Mouse (Mus musculus) frontal cortex, adult 2 months (tissue): ENCODE measurements around the gene Ubxn11. TPM values are rescaled to one million over a fixed set of nuclear protein-coding genes. Genes with fewer than 3 reads are reported as not detected.

Source experiments
- DNase-seq, 2 experiments: peaks; one replicate each; pipeline ENCODE4 v3.0.0; 2022; ENCODE audit warnings: low spot score in 1 of 2; ENCODE audit errors: extremely low spot score in 1 of 2
- polyA plus RNA-seq: library from polyadenylated mRNA; depleted of rRNA; stranded (reverse); fragments of >200 nt; gene quantifications from 2 replicates; pipeline ENCODE4 v1.2.3, GENCODE M21; 2012

Gene Ubxn11
- polyA plus RNA-seq, 1 experiment = 42.6 TPM

- DNase-seq = no peak
Observed at GRCm38 (mm10) chr4:134116501-134116900, 14.1 kb downstream of the Ubxn11 start.

DNA sequence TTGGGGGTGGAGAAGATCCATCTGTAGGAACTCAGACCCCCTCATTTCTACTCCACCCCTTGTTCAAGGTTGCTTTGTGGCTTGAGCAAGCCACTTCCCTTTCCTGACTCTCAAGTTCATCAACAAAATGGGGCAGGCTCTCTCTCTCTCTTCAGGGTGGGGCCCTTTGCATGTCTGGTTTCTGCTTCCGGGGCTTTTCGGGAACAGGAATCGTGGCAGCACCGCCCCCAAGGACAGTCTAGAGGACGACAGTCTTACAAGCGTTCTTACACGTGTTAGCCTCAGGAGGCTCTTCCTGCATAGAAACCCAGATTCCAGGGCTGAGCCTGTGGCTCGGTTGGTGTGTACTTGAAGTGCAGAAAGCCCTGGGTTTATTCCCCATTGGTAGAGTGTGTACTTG is 14.6 kb downstream of the Ubxn11 start:
- no peak for DNase-seq

- no peak for DNase-seq
Observed at GRCm38 (mm10) chr4:134118126-134118800, 15.9 kb downstream of the Ubxn11 start.

DNA sequence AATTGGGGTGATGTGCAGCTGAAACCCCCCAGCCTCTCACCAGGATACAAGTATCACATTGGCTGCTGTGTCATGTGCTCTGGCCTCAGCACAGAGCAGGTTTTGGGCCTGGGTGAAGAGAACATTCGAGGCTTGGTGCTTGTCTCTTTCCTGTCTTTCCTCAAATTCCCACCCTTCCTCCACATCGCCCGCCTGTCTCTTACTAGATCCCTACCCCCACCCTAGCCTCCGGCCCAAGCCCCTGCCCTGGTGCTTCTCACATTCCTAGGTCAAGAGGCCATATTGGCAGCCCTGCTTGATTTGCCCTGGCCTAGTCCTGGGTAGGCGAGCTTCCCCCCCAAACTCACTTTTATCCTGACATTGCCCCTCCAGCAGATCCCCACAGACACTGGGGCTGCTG is 16.7 kb downstream of the Ubxn11 start:
- DNase-seq = no peak

DNA sequence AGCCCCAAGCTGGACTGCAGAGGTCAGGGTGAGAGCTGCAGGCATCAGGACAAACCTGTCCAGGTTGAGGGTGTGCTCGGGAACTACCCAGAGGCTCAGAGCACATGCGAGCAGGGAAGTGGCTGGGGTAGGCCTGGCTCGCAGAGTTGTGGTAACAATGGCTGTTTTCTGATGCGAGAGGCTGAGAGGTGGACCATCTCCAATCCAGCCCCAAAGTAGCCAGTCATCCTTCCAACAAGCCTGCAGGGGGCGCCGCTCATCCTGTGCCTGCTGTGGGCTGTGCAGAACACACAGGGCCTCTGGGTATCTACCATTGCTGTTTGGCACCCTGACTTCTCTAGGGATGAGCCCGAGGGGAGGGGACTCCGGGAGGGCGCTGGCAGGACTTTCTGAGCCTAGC is 17.3 kb downstream of the Ubxn11 start:
- DNase-seq = no peak

GRCm38 (mm10) chr4:134120192-134120805 is 17.9 kb downstream of the Ubxn11 start:
- no peak for DNase-seq

DNA sequence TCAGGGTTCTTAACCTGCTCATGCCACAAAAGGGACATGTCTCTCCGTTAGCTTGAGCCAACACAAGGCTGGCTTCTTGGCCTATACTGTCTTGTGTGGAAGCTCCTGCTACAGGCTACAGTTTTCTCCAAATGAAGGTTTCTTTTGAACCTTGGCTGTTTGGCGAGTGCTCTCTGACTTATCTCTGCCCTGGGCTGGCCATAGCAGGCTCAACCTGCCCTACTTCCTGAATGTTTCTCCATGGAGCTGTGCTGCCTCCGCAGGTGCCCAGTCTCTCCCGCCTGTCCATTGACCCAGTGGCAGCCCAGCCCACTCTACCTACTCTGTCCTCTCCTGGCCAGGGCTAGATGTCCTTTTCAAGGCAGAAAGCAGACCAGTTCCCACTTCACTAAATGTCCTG is 18.5 kb downstream of the Ubxn11 start:
- DNase-seq = no peak

GRCm38 (mm10) chr4:134121571-134121970 is 19.2 kb downstream of the Ubxn11 start:
- DNase-seq = no peak

DNA sequence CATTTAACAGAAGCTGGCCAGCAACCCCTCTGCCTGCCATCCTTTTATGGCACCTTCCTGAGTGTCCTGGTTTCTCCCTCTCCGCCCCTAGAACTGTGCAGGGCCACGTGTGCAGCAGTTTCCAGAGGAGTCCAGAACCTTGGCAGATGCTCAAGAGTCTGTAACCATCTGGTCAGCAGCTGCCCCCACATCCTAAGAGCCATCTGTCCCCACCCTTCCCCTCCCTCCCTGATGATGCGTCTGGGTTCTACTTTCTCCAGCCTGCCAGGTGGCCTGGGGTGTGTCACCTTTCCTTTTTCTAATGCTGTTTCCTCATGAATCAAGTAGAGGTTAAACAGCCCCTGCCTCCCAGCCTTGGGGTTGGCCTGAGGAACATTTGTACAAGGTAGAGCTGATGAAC is 19.9 kb downstream of the Ubxn11 start:
- DNase-seq = peak in 1 of 2 experiments; percentile 47

DNA sequence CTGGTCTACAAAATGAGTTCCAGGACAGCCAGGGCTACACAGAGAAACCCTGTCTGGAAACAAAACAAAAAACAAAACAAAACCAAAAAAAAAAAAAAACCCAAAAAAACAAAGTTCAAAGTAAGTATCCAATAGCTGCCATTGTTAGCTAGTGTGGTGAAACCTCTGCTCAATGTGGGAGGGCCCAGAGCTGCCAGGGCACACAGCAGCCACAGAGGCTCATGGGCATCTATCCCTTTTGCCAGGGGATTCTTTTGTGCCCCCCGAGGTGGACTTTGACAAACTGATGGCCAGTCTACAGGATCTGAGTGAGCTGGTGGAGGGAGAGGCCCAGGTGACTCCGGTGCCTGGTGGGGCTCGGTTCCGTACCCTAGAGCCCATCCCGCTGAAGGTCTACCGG is 20.8 kb downstream of the Ubxn11 start:
- no peak for DNase-seq

- DNase-seq = peak; percentile 85 to 92
Observed at GRCm38 (mm10) chr4:134123680-134124551, 21.5 kb downstream of the Ubxn11 start.

GRCm38 (mm10) chr4:134125383-134126060 is 23.2 kb downstream of the Ubxn11 start:
- no peak for DNase-seq

- no peak for DNase-seq
Observed at GRCm38 (mm10) chr4:134126300-134127120, 24.1 kb downstream of the Ubxn11 start.

- peak; percentile 58 to 80 for DNase-seq
Observed at GRCm38 (mm10) chr4:134127121-134127455, 24.7 kb downstream of the Ubxn11 start.

DNA sequence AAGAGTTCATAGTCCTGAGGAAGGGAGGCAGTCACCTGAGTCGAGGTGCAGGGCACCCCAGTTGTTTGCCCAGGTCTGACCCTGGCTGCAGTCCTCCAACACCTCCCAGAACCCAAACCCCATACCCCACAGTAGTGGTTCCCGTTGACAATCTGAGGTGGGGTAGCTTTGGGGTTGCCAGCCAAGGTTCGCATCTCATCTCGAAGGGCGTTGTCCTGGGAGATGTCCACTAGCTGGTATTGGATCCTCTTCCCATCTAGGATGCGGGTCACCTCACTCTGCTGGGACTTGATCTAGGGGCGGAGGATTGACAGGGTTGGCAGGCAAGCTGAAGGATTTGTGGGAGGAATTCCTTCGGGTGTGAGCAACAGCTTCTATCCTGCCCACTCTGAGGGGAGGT is 25.4 kb downstream of the Ubxn11 start:
- no peak for DNase-seq

GRCm38 (mm10) chr4:134128221-134128982 is 26.0 kb downstream of the Ubxn11 start, which contains the start of gene Sh3bgrl3:
Sh3bgrl3 (minus strand) TSS chr4:134128789.
- DNase-seq = peak; percentile 77 to 88

DNA sequence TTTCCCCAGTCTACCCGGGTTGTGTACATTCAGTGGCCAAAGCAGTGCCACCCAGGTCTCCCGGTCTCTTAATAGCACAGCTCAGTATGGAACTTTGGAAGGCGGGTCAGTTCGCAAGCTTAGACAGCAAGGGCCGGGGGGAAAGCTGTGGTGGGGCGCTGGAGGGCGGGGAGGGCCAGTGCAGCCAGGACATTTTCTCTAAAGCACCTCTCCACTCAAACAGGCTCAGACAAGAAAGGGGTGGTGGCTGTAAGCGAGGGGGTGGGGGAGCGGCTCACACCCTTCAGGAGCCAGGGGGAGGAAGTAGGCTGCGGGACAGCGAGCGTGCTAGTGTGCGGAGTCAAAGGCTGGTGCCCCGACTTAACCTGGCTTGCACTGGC is 26.6 kb downstream of the Ubxn11 start:
- no peak for DNase-seq

DNA sequence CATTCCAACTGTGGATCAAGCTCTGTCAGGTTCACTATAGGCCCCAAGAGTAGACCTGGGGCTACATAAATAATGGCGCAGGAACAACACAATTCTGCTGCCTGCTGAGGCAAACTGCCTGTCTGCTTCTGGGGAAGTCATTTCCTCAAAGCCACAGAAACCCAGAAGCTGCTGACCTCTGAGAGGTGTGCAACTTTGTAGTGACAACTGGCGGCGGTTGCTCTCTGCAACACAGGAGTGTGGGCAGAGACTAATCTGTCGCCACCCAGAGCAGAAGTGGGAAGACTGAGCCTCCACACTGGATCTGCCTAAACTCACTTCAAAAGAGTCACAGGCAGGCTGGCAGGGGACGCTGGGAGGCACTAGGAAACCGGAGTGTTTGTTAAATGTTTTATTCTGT is 27.1 kb downstream of the Ubxn11 start:
- peak in 1 of 2 experiments; percentile 57 for DNase-seq

- no peak for DNase-seq
Observed at GRCm38 (mm10) chr4:134132117-134132516, 29.7 kb downstream of the Ubxn11 start.
